Mouse (Mus musculus) heart, adult 11 months (tissue): ENCODE results near the gene Phf5a.

Experiments used
- DNase-seq: peaks from one replicate; pipeline ENCODE4 v3.0.0; 2022

Gene Phf5a

GRCm38 (mm10) chr15:81818404-81818803 is 53.3 kb downstream of the Phf5a start:
- no peak for DNase-seq

DNA sequence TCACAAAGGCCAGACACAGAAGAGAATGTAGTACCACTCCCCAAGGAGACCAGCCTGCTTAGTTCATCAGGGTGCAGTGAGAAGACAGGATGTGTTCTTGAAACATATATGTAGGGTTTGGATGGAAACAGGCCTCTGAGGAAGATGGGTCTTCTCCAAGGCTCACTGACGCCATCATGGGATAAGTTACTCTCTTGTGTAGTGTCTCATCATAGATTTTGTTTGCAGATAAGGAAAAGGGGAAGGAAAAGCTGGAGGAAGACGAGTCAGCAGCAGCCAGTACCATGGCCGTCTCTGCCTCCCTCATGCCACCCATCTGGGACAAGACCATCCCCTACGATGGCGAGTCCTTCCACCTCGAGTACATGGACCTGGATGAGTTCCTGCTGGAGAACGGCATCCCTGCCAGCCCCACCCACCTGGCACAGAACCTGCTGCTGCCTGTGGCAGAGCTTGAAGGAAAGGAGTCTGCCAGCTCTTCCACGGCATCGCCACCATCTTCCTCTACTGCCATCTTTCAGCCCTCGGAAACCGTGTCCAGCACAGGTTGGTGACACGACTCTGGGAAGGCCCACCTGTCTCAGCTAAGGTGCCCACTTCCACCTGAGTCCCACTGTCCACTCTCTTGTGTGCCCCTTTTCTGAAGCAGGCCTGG is 56.9 kb downstream of the Phf5a start:
- DNase-seq: peak; percentile 94
